Mouse (Mus musculus) cerebellum, adult 2 months (tissue): Measurements from ENCODE around the gene Rreb1.

Experiments
- CTCF ChIP-seq: fragments of 200-500 bp; IDR thresholded peaks from 2 replicates; pipeline ENCODE4 v1.5.1; 2011; ENCODE audit warnings: low read depth, mild to moderate bottlenecking, control low read depth, low read length, moderate library complexity, borderline replicate concordance; ENCODE audit not compliant: insufficient read depth
- POLR2A ChIP-seq: fragments of 200-500 bp; IDR thresholded peaks from 2 replicates; pipeline ENCODE4 v1.6.1; 2011; ENCODE audit warnings: low read length, control low read depth, borderline replicate concordance; ENCODE audit not compliant: insufficient read depth

- TF ChIP-seq CTCF (no peak), POLR2A (no peak)
Measured at GRCm38 (mm10) chr13:37848438-37848837, 70.2 kb downstream of the Rreb1 start.
